Mouse (Mus musculus): ENCODE measurements around the gene E330017A01Rik. TPM values are rescaled to one million over a fixed set of nuclear protein-coding genes. Genes with fewer than 3 reads are reported as not detected.
"Not testable (repeated sequence)": the region's sequence is repeated elsewhere in the genome, so short reads cannot be mapped to it uniquely, and the experiment has no call there.

The E330017A01Rik gene
- total RNA-seq, 2 experiments from 2014 or later, result not detected

DNA sequence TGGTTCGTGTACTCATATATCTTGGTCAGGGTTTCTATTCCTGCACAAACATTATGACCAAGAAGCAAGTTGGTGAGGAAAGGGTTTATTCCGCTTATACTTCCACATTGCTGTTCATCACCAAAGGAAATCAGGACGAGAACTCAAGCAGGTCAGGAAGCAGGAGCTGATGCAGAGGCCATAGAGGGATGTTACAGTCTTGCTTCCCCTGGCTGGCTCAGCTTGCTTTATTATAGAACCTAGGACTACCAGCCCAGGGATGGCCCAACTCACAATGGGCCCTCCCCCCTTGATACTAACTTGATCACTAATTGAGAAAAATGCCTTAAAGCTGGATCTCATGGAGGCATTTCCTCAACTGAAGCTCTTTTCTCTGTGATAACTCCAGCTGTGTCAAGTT lies 28.1 kb upstream of the E330017A01Rik start:
- DNase-seq (ENCODE audit: low spot score in 2 of 2), result not testable (repeated sequence)
- intact Hi-C loops (cut with DNase I), result loop anchor here (10.0 kb wide), 2 partner anchors 212 to 372 kb away; no protein-coding TSS in a partner anchor

- DNase-seq (ENCODE audit: low spot score in 2 of 2), result not testable (repeated sequence)
- intact Hi-C loops (cut with DNase I), result loop anchor here (10.0 kb wide), 2 partner anchors 210 to 370 kb away; no protein-coding TSS in a partner anchor
Measured at GRCm38 (mm10) chr16:58665137-58665536, 26.6 kb upstream of the E330017A01Rik start.

DNA sequence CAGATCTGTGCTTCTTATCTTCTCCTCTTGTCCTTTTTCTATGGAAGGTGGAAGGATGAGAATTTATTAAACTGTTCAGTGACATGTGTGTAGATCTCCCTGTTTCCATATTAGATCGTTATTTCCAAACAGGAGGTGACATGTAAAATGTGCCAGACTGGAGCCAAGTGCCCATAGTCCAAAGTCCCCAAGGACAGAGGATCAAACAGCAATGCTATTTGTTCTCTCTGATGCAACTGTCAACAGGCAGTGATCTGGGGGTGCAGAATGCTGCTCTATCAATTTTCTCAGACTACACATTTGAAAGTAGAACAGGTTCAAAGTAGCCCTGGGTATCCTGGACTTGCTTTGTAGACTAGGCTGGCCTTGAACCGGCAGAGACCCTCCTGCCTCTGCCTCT lies 25.3 kb upstream of the E330017A01Rik start:
- intact Hi-C loops (cut with DNase I), result loop anchor here (5.0 to 10.0 kb wide), 4 partner anchors 37 to 1052 kb away; no protein-coding TSS in a partner anchor
- DNase-seq (ENCODE audit: low spot score in 2 of 2), result no peak

- intact Hi-C loops (cut with DNase I), result loop anchor here (5.0 to 10.0 kb wide), 4 partner anchors 36 to 1051 kb away; no protein-coding TSS in a partner anchor
- no peak for DNase-seq (ENCODE audit: low spot score in 2 of 2)
Measured at GRCm38 (mm10) chr16:58663021-58663420, 24.5 kb upstream of the E330017A01Rik start.

DNA sequence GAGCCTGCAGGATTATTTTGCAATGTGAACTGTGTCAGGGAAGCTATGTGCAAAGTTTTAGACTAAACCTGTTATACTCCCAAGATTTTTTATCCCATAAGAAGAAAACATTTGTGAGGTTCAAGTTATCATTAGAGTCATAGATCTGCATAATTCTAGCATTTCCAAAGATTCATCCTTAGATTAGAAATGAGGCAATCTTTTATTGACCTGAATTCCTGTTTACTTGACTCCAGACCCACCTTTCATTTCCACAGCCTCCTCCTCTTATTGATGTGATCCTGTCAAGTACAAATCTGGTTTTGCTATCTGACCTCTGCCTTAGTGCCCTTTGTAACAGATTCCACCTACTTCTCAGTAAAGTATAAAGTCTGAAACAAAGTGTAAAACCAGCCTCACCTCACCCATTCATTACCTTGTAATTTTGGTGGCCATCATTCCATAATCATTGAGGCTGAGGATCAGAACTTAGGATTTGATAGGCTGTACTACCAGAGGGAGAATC lies 23.8 kb upstream of the E330017A01Rik start:
- intact Hi-C loops (cut with DNase I), result loop anchor here (5.0 to 10.0 kb wide), 4 partner anchors 35 to 1050 kb away; no protein-coding TSS in a partner anchor
- DNase-seq (ENCODE audit: low spot score in 2 of 2), result no peak

DNA sequence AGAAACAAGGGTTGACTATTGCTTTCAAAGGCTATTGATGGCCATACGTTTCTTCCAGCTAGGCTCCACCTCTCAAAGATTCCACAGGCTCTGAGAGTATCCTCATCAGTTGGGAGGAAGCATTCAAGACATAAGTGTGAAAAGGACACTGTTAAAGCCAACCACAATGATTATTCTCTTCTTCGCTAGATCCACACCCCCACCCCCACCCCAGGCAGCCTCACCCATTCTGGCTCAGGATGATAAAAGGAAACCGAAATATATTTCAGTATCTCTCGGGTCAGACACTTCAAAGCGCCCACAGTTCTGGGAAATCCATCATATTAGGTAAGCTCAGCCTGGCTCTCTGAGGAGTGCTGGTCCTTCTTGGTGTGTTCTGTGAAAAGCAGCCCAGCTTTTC lies 23.3 kb upstream of the E330017A01Rik start:
- no peak for DNase-seq (ENCODE audit: low spot score in 2 of 2)
- intact Hi-C loops (cut with DNase I), result loop anchor here (5.0 to 10.0 kb wide), 4 partner anchors 35 to 1050 kb away; no protein-coding TSS in a partner anchor

DNA sequence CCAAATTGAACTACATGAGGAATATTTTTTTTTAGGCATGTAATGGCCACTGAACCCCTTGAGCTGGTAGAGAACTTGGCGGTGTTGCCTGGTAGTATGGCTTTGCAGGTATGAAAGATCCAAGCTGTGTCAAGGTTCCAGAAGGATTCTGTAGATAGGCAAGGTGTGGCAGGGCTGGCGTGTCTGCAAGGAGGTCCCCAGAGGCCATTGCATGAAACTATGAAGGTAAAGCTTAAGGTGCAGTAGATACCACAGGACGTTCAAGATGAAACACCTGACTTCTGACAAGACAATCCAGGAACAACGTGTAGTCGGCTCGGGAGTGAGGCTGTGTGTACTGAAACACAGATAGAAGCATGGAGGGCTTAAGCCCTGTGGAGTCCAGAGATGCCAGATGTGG lies 20.1 kb upstream of the E330017A01Rik start:
- intact Hi-C loops (cut with DNase I), result no loop called here
- DNase-seq (ENCODE audit: low spot score in 2 of 2), result no peak

GRCm38 (mm10) chr16:58656526-58656925 lies 18.0 kb upstream of the E330017A01Rik start:
- DNase-seq (ENCODE audit: low spot score in 2 of 2), result no peak
- intact Hi-C loops (cut with DNase I), result no loop called here

- intact Hi-C loops (cut with DNase I), result no loop called here
- DNase-seq (ENCODE audit: low spot score in 2 of 2), result no peak
Measured at GRCm38 (mm10) chr16:58655751-58656150, 17.2 kb upstream of the E330017A01Rik start.

GRCm38 (mm10) chr16:58649979-58650378 lies 11.4 kb upstream of the E330017A01Rik start:
- peak in 1 of 2 experiments; percentile 47 for DNase-seq (ENCODE audit: low spot score in 2 of 2)
- intact Hi-C loops (cut with DNase I), result no loop called here

DNA sequence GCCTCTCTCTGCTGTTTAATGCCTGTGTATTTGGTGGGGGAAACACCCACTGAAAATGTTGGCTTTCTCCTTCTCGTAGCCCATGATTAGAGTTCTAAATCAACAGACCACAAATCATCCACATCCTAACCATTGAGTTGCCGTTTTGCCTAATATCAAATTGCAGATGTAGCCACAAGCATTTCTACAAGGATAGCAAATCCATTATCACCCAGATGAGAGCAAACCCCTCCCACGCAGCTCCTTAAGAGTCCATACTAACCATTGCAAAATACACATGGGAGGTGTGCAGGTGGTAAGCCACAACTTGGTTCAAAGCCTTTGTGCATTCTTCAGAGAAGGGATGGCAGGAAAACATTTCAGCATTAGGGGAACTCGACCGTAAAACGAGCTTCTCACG lies 523 bp downstream of the E330017A01Rik start:
- no peak for DNase-seq (ENCODE audit: low spot score in 2 of 2)
- intact Hi-C loops (cut with DNase I), result no loop called here

DNA sequence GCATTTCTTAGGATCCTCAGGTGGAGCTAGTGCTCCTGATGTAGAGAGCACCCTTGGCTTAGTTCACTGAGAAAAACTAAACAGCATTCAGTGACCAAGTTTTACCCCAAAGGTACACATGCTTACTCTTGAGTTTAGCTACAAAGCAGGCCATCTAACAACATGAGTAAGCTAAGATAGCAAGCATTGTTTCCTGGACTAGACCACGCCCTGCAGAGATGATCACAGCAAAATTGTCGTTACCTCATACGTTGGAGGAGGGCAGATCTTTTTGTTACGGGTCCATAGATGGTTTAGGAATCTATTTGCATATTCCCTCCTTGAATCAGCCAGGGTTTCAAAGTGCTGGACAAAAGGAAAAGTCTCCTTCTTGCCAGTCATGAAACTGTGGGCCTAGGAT lies 1.1 kb downstream of the E330017A01Rik start:
- no peak for DNase-seq (ENCODE audit: low spot score in 2 of 2)
- intact Hi-C loops (cut with DNase I), result no loop called here

DNA sequence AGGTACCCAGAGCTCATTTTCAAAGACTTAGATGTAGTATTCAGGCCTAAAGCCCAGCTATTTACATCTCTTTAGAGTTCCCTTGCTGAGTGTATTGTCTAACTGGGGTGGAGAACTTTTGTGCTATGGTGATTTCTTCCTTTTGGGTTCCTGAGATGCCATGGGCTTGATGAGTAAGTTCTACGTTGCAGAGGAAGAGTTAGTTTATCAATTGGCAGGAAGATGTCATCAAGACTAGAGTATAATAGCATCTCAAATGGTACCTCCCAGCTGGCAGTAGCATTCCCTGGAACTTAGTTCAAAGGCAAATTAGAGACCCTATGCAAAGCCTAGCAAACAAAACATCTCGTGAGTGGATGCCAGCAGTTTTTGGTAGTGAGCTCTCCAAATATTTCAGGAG lies 2.7 kb downstream of the E330017A01Rik start:
- intact Hi-C loops (cut with DNase I), result no loop called here
- DNase-seq (ENCODE audit: low spot score in 2 of 2), result no peak

GRCm38 (mm10) chr16:58629736-58630135 lies 8.8 kb downstream of the E330017A01Rik start:
- no peak for DNase-seq (ENCODE audit: low spot score in 2 of 2)
- intact Hi-C loops (cut with DNase I), result loop anchor here (5.0 to 10.0 kb wide), 3 partner anchors 33 to 335 kb away; partner anchors contain the start of gene St3gal6

DNA sequence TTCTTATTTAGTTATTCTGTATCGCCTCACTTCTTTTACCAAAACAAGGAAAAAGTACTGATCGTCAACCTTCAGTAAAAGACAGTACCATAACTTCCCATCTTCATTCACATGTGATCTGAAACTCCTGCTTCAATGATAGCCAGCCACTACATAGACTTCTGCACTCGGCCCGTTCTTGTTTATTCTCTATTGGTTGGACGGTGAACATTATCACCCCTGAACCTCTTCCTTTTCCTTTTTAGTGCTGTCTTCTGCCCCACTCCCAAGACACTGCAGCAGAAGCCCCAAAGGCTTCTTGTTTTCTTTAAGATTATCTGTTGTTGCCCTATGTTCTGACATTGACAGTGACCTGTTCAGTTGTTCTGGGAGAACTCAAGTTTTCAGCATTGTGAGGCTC lies 9.6 kb downstream of the E330017A01Rik start:
- intact Hi-C loops (cut with DNase I), result loop anchor here (5.0 to 10.0 kb wide), 3 partner anchors 33 to 334 kb away; partner anchors contain the start of gene St3gal6
- DNase-seq (ENCODE audit: low spot score in 2 of 2), result no peak

DNA sequence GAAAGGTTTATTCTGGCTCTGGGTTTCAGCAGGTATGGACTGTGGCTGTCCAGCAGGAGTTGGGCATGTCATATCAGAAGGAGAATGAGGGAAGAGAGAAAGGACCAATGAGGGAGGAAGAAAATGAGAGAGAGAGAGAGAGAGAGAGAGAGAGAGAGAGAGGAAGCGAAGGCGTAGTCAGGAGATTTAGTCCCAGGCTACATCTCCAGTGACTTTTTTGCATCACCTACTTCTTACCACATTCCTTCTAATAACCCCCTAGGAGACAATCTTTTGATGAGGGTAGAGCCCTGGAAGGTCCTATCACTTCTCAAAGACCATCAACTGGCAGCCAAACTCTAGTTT lies 10.2 kb downstream of the E330017A01Rik start:
- DNase-seq (ENCODE audit: low spot score in 2 of 2), result no peak
- intact Hi-C loops (cut with DNase I), result loop anchor here (5.0 to 10.0 kb wide), 3 partner anchors 34 to 334 kb away; partner anchors contain the start of gene St3gal6

- intact Hi-C loops (cut with DNase I), result loop anchor here (5.0 to 10.0 kb wide), 3 partner anchors 35 to 333 kb away; partner anchors contain the start of gene St3gal6
- no peak for DNase-seq (ENCODE audit: low spot score in 2 of 2)
Measured at GRCm38 (mm10) chr16:58627597-58628335, 10.8 kb downstream of the E330017A01Rik start.

- peak; percentile 56 to 76 for DNase-seq (ENCODE audit: low spot score in 2 of 2)
- intact Hi-C loops (cut with DNase I), result loop anchor here (2.0 to 10.0 kb wide), 3 partner anchors 99 to 329 kb away; partner anchors contain the start of gene St3gal6
Measured at GRCm38 (mm10) chr16:58623944-58624343, 14.6 kb downstream of the E330017A01Rik start.

DNA sequence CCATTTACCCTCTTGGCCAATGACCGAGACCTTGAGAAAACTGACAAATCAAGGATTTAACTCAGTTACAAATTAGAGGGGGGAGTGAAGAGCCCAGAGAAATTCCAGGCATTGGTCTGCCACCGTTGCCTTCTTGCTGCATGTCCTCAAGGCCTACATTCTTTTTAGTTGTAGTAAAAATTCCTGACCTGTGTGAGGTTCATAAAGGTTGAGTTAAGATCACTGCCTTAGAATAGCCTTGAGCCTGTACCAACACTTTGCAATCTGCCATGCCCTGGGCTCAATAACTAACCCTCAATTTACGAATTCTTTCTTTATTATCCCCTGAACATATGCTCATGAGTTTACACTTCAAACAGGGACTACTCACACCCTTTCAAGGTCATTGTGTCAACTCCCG lies 15.4 kb downstream of the E330017A01Rik start:
- DNase-seq (ENCODE audit: low spot score in 2 of 2), result no peak
- intact Hi-C loops (cut with DNase I), result loop anchor here (2.0 to 10.0 kb wide), 3 partner anchors 98 to 328 kb away; partner anchors contain the start of gene St3gal6

- intact Hi-C loops (cut with DNase I), result loop anchor here (2.0 to 10.0 kb wide), 3 partner anchors 98 to 328 kb away; partner anchors contain the start of gene St3gal6
- DNase-seq (ENCODE audit: low spot score in 2 of 2), result no peak
Measured at GRCm38 (mm10) chr16:58622377-58622776, 16.2 kb downstream of the E330017A01Rik start.
